Mouse (Mus musculus) CH12F3 (cell line): ENCODE measurements around the gene Manbal.
"Not testable (repeated sequence)": the region's sequence is repeated elsewhere in the genome, so short reads cannot be mapped to it uniquely, and the experiment has no call there.

ENCODE experiments used
- in situ Hi-C: fragments of 300-500 bp; cut with MboI; formaldehyde crosslinking; loops from 2 replicates; pipeline ENCODE4 v1.14.3; 2020; ENCODE audit warnings: low sequenced_read_pairs

The Manbal gene

DNA sequence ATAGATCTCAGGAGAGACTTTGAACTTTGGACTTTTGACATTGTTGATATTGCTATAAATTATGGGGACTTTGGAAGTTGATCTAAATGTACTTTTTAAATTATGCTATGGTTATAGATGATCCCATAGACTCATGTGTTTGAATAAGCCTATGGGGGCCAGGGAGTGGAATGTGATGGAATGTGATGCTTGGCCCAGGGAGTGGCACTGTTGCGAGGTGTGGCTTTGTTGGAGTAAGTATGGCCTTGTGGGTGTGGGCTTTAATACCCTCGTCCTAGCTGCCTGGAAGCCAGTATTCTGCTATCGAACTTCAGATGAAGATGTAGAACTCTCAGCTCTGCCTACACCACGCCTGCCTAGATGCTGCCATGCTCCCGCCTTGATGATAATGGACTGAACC, 7.4 kb upstream of the Manbal start:
- in situ Hi-C loops: no loop called here

DNA sequence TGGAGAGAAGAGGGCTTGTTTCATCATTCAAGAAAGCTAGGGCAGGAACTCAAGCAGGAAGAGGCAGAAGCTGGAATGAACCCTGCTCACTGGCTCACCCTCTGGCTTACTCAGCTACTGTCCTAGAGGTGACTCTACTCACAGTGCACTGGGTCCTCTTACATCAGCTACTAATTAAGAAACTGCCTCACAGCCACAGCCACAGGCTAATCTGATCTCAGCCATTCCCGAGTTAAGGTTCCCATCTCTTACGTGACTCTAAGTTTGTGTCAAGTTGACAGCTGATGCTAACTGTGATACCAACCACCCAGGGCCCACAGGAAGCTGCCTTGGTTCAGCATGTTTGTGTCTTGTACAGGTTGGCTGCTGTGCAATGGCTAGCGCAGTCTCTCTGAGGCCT, 4.4 kb upstream of the Manbal start:
- in situ Hi-C loops: no loop called here

DNA sequence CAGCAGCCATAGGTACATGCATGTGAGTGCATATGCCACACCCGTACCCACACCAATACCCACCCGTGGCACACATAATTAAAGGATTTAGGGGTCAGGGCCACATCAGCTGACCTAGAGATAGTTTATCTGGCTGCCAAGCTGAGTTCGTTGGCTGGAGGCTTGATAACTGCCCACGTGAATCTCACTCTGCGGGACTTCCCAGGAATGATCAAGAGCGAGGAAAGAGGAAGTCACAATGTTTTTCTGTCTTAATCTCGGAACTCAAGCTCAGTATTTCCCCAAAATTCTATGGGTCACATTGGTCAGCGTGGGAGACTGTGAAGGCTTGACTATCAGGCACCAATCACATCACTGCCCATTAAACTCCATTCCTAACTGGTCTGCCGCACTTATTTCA, 632 bp upstream of the Manbal start:
- in situ Hi-C loops: no loop called here

DNA sequence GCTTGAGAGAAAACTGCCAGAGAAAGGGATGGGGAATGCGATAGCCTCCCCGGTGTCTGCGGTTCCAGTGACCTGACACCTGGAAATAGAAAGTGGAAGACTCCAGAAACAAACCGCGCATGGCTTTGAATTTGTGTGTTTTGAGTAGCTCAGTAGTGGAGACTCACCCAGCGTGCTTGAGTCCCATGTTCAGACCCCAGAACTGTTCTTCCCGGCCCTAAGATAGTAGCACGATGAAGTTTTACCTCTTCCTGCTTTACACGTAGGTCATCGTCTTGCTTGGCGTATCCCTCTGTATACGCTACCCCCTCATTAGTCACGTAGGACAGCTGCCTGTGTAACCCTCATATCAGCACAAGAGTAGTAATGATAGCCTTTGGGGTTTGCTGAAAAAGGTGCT, 597 bp downstream of the Manbal start:
- in situ Hi-C loops: no loop called here

DNA sequence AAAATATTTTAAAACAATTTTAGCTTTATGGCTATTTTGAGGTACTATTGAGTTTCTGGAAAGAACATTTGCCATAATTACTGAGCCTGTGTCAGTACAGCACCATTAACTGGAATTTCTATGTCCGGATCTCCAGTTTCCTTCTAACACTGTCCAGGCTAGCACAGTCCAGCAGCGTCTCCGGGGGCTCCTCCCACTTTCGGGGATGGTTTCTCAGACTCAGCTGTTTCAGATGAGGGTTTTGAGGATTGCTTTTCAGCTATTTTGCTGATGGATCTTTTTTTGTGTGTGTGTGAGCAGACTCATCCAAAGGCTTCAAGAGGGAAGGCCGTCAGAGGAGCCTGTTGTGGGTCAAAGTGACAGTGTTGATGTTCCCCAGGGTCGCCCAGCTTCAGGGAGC, 4.3 kb downstream of the Manbal start:
- in situ Hi-C loops: no loop called here

DNA sequence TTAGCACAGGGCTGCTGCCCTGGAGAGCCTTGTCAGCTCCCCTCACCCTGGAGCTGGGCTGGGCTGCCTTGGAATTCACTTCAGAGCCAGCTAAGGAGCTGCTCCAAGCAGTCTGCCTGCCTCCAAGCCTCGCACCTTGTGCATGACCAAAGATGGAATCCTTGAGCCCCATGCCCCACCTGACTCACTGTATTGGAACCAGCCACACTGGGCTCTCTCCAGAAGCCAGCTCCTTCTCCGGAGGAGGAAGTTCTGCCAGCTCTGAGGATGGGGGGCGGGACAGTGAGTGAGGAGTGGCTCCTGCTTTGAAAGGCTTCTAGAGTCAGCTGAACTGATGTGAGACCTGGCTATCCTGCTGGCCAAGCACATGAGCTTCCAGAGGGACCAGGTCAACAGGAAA, 6.3 kb downstream of the Manbal start:
- in situ Hi-C loops: no loop called here

DNA sequence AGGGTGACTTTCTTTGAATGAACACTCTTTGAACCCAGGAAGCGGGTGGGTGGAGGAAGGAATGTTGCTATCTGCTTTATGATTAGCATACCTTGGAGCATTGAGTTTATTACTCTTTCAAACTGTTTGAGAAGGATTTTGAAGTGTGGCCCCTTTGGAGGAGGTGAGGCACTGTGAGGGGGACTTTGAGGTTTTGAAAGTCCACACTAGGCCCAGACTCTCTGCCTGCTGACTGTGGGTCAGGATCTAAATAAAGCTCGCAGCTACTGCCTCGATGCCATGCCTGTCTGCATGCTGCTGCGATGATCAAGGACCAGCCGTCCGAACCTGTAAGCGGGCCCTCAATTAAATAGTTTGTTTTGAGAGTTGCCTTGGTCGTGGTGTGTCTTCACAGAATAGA, 7.7 kb downstream of the Manbal start:
- in situ Hi-C loops: no loop called here

DNA sequence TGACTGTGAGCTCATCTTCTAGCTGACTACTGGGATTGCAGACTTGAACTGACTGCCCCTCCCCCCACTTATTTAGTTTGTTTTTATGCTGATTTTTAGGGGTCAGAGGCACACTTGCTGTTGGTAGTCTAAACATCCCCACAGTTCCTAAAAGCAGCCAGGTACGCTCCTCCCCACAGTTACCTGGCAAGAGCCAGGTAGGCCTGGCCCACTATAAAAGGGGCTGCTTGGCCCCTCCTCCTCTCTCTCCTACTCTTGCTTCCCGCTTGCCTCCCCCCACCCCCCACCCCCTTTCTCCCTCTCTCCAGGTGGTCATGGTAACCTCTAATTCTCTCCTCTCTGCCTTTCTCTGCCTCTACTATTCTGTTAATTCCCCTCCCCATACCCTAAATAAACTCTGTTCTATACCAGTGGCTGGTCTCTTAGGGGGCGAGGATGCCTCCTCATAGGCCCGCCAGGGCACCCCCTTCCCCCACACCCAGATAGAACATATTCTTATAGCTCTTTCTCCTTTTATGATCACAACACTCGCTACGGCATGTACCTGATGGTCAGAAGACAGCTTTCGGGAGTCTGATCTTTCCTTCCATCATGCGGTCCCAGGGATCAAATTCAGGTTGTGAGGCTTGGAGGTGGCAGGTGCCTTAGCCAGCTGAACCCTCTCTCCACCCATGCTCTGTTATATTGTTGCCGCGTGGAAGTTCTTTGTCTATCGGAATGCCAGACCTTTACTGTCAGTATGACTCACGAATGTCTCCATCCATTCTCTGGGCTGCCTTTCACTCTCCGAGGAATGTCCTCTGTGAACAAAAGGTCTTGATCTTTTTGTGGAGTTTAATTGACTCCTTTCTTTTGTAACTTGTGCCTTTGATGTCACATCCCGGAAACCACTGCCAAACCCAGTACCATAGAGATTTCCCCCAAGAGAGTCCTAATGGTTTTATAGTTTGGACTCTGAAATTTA, 8.7 kb downstream of the Manbal start:
- in situ Hi-C loops: no loop called here

DNA sequence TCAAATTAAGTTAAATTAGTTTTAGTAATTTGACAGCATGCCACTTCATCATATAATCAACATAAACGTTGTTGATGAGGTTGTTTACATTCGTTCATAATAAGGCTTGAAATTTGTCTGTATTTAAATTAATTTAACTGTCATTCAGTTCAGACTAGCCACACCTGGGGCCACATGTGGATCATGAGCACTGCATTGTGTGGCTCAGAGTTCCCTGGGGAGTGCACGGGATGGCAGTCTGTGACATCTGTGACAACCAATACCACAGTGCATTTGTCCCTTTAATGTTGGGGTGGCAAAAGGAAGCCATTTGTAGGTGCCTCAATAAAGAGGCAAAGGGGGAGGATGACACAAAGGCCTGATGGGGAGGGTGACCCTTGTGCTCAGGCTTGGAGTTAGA, 9.6 kb downstream of the Manbal start:
- in situ Hi-C loops: no loop called here

DNA sequence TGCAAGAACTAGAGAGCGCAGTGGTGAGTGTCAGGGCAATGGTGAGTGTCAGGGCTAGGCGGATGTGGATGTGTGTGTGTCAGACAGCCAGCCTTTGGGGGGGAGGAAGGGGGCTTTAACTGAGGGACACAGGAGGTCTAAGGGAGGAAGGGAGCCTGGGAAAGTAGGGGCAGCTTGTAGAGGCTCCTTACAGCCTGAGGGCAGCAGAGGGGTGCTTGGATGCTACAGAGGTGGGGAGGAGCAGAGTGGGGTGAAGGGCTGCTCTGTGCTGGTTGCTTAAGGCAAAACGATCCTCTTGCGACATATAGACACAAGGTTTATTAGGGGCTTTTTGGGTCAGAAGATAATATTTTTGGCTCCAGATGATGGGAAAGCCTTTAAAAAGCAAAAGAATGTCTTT, 17.4 kb downstream of the Manbal start:
- in situ Hi-C loops: no loop called here

DNA sequence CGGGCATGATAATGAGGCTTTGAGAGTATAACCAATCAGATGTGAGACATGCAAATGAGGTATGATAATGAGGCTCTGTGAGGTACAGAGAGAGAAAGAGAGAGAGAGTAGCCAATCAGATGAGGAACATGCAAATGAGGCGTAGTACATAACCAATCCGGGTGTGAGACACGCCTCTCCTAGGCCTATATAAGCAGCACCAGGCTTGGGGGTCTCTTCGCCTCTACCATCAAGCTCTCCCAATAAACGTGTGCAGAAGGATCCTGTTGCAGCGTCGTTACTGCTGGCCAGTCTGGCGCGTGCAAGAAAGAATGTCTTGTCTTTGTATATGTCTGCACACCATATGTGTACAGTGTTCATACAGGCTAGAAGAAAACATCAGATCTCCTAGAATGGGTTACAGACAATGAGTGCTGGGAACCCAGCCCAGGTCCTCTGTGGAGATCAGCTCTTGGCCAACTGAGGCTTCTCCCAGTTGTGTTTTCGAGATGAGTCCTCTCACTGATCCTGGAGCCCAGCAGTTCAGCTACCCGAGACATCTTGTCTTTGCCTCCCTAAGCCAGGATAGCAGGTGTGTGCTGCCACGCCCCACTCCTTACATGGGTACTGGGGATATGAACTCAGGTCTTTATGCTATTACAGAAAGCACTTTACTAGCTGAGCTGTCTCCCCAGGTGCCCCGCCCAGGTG, 21.7 kb downstream of the Manbal start:
- in situ Hi-C loops: not testable (repeated sequence)

DNA sequence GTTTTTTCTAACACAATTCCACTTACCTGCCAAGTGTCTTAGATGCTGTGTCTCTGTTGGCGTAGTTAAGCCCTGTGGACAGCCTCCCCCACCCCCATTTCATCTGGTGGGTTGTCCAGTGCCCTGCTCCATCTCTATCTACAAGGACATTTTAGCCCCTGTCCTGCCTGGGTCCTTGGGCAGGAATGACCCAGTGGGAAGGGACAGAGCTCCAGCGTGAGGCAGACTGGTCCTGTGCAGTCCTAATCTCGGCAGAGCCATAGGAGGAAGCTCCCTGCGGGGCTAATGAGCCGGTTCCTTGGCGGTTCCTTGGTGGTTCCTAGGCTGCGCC, 22.2 kb downstream of the Manbal start:
- in situ Hi-C loops: no loop called here

DNA sequence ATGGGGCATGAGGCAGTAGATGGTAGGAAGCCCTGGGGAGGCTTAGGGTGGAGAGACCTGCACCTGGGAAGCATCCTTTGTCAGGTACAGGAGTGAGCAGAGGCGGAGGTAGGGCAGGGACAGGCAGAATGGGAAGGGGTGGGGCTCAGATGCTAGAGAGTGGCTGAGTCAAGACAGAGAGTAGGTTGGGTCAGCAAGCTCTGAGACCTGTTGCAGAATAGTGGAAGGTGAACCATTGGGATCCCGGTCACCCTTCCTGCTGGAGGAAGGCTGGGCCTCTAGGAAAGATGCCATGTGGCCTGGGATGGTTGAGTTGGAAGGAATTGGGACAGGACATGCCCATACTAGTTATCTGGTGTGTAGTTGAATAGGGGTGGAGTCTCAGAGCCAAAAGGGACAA, 24.9 kb downstream of the Manbal start:
- in situ Hi-C loops: no loop called here

DNA sequence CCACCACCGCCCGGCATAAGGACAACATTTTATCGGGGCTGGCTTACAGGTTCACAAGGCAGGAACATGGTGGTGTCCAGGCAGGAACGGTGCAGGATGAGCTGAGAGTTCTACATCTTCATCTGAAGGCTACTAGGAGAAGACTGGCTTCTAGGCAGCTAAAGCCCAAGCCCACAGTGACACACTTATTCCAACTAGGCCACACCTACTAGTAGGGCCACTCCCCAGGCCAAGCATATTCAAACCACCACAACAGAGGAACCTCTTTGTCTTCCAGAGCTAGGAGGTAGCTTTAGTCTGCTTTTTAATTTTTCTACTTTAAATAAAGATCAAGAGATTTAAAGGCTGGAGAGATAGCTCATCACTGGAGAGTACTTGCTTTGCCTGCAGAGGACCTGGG, 26.2 kb downstream of the Manbal start:
- in situ Hi-C loops: no loop called here

DNA sequence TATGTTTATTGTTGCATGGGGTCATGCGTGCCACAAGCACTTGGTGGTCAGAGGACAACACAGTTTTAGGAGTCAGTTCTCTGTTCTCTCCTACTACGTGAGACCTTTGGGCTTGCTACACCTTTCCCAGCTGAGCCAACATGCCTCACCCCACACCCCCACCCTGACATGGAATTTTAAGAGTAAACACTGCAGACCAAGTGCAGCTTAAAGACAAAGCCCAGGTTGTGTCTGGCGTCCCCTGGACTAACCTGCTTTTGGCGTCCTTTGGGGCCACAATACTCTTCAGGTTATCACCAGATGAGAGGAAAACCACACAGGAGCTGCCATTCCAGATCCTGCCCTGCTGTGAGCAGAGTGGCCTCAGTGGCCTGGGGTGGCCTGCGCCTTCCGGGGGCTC, 27.5 kb downstream of the Manbal start:
- in situ Hi-C loops: no loop called here

DNA sequence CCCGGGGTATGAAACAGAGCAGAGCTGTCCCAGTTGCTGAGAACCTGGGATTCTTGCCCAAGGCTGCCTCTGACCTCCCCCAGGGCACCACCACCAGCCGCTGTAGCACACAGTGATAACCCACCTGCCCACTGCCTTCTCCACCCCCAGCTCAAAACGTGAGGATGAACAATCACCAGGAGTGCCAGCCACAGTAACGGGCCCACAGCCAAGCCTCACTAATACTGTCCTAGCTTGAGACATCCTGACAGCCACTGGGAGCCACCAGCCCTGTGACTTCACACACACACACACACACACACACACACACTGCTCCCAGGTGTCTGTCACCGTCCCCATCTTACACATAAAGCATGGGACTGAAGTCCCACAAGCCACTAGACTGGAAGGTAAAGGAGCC, 28.0 kb downstream of the Manbal start:
- in situ Hi-C loops: no loop called here

DNA sequence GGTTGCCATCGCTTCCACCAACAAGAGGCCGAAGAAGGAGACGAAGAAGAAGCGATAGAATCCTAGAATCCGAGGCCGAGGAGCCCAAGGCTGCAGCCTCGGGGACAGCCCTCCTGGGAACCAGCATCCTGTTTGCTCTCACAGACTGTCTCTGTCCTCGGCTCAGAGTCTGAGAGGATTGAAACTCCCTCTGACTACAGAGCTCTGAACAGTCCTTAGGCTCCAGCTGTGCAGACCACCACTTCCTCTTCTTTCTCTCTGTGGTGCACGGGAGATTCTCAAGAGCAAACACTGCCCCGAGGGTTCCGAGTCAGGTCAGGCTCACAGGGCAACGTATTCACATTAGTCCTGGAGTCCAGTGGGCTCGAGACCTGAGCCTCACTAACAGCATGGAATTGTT, 28.6 kb downstream of the Manbal start:
- in situ Hi-C loops: no loop called here

DNA sequence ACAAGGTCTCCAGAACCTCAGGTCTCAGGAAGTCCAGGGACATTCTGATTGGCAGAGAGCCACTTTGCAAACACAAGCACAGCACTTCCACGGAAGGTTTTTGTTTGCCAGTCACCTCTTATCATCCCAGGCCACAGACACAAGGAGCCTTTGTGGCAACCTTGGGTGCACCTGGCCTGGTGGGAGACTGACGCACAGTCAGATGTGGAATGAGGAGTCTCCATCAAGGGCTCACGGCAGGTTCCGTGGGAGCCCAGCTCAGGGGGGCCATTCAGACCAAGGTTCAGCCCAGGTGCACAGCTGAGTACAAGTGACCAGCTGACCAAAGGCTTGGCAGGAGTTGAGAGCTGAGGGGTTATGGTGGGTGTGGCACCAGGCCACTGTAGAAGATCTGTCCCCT, 30.0 kb downstream of the Manbal start:
- in situ Hi-C loops: no loop called here

DNA sequence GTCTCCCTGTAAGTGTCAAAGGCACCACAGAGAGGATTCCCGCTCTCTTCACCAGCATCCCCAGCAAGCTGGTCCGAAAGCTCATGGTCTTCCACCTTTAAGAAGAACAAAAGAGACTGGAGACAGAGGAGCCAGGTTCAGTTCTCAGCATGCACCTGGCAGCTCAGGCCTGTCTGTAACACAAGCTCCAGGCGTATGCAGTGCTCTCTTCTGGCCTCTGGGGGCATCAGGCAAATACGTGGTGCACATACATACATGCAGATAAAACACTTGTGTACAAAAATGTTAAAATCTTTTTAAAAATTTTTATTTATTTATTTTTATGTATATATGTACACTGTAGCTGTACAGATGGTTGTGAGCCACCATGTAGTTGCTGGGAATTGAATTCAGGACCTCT, 31.1 kb downstream of the Manbal start:
- in situ Hi-C loops: no loop called here

DNA sequence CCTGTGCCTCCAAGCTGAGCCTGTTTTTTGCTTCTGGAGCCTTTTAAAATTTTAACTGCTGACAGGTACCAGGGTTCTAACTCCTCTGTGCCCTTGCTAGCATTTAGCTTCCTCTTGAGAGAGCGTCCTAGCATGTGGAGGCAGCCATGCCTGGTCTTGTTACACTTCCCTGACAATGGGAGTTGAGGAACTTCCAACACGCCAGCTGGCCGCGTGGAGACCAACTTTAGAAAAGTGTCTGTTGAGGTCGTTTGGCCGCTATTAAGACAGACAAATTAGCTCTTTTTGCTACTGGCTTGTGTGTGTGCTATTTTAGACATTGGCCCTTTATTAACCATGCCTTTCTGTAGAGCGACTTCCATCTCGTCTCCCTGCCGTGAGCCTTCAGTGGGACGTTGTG, 32.4 kb downstream of the Manbal start:
- in situ Hi-C loops: no loop called here

DNA sequence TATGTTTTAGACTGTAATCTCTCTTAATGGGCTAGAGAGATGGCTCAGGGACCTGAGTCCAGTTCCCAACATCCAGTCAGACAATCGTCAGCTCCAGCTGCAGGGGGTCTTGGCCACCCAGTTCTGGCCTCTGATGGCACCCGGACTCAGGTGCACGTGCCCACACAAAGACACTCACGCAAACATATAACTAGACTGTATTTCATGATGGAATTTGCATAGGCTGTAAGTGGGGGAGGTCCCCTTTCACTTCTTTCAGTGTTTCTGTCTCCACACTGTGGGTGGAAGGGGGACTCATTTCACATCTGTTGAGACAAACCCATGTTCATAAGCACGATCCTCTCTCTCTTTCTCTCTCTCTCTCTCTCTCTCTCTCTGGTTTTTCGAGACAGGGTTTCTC, 33.1 kb downstream of the Manbal start:
- in situ Hi-C loops: no loop called here

DNA sequence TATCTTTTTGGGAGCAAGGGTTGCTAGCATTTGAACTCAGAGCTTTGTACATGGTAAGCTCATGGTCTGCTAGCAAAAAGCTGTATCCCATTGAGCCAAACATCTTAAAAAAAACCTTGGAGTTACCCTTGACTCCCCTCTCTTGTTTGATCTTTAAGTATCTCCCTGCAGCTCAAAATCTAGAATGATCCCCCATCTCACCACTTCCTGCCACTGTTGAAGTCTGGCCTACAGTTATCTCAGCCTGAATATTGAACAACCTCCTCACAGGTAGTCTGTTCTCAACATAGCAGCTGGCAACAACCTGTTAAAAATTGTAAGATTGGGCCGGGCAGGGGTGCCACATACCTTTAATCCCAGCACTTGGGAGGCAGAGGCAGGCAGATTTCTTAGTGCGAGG, 33.9 kb downstream of the Manbal start:
- in situ Hi-C loops: no loop called here

DNA sequence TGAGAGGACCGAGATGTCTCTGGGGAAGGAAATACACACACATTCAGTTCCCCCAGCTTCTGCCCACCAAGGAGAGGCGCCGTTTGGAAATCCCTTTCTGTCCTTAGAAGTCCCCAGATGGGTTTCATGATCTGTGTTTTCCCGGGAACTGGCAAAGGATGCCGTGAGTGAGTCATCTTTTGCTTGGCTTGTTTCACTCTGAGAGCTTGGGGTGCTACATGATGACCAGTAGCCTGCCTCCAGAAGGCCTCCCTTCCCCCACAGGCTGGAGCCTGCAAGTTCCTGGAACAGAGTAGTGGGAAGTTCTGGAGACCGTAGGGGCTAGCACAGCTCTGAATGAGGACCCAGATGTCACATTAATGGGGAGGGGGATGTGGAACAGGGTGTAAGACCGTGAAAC, 40.2 kb downstream of the Manbal start:
- in situ Hi-C loops: no loop called here
